Mouse (Mus musculus) kidney, postnatal 14 days (tissue): ENCODE data around the gene Cmtm6.

ENCODE experiments used
- DNase-seq: peaks from one replicate; pipeline ENCODE4 v3.0.0; 2022; ENCODE audit warnings: mixed read lengths

The Cmtm6 gene

DNA sequence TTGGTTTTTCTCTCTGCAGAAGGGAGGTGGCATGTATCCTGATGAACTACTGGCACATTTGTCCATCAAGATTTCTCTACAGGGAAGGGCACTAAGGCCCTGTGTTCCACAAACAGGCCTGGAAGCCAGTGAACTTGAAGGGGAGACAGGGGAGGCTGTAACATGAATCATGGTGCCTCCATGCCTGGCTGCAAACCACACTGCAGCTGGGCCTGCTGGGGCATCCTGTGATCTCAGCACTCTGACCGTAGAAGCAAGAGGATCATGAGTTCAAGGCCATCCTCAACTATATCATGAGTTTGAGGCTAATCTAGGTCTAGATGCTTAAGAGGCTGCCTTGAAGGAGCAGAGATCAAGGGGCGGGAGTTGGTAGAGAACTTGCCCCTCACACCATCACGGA lies 45.4 kb downstream of the Cmtm6 start:
- DNase-seq, result no peak

- no peak for DNase-seq
Measured at GRCm38 (mm10) chr9:114777178-114778046, 46.5 kb downstream of the Cmtm6 start.

- no peak for DNase-seq
Measured at GRCm38 (mm10) chr9:114778047-114778390, 47.1 kb downstream of the Cmtm6 start.

DNA sequence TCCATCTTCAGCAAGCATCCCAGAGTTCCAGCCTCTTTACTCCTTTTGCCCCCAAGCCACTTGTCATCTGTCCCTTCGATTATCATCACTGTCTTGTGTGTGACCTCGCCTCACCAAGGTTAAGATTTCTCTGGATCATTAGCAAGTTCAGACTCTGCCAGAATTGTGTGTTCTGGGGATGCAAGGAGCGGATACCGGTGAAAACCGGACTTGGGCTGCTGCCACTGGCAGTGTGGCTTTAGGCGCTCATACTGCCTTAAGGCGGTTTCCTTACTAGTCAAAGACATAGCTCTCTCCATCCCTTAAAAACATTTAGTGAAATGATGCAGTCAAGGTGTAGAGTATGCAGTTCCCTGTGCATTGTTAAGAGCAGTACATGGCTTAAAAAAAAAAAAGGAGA lies 48.0 kb downstream of the Cmtm6 start:
- DNase-seq, result no peak

- no peak for DNase-seq
Measured at GRCm38 (mm10) chr9:114779984-114780745, 49.2 kb downstream of the Cmtm6 start.

DNA sequence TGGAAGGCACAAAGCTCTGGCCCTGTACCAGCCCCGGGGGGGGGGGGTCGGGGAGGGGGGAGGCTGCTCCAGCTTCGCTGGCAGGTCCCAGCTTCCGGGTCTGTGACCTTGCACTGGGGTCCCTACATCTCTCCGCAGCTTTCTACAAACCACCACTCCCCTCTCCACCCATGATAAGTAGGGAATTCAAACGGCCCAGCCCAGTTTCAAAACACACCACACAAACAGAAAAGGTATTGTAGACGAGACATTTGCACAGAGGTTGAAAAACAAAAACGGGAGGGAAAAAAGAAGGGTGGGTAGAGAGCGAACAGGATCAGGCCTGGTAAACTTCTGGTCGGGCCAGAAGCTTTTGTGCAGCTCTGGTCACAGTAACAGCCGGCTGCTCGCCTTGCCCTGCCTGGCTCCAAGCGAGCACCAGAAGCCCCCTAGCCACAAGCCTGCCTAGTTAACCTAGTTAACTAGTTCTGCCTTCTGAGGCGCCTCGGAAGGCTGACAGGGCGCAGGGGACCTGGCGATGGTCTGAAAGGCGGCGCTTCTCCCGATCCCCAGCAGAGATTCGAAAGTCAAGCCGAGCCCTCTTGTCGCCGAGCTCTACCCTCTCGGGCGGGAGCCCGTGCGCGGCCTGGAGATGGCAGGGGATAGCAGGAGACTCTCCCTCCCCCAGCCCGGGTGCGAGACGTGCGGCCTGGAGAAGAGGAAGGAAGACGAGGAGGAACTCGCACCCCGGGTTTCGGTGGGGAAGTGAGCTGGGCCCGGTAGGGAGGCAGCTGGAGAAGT lies 50.0 kb downstream of the Cmtm6 start:
- peak; percentile 50 for DNase-seq

GRCm38 (mm10) chr9:114781526-114782212 lies 50.8 kb downstream of the Cmtm6 start, which contains the start of gene Cmtm7:
Cmtm7 (minus strand) TSS chr9:114781856.
- peak; percentile 91 for DNase-seq

GRCm38 (mm10) chr9:114785432-114786125 lies 54.7 kb downstream of the Cmtm6 start:
- no peak for DNase-seq

GRCm38 (mm10) chr9:114787134-114787533 lies 56.2 kb downstream of the Cmtm6 start:
- DNase-seq, result no peak

DNA sequence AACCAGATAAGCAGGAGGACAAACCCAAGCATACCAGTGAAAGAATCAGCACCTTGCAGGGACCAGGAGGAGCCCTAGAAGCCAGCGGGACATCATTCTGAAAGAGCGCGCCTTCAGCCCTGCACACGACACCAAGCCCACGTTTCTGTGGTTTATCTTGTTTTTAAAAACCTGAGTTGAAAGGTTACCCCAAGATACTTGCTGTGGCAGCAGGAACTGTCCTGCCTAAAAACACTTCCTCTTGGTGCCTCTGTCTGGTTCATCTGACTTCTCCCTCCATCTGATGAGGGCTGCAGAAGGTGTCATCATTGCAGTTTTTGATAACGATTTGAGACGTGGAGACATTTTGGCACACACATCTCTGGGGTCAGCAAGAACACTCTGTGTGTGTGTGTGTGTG lies 56.8 kb downstream of the Cmtm6 start:
- no peak for DNase-seq

DNA sequence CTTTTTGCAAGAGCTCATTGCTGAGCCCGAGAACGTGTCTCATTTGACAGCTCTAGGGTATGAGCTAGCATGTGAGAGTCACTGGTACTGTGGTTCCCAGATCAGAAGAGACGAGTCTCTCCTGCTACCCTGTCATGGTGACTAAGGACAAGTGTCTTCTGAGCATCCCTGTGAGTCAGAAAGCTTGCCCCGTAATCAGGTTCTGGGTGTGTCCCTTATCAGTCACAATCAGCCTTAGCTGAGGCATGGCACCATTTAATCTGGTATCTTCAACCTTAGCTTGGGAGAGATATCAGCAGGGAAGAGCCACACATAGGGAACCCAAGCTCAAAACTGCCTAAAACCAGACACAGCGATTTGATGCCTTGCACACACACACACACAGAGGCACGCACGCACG lies 57.8 kb downstream of the Cmtm6 start:
- DNase-seq, result no peak

DNA sequence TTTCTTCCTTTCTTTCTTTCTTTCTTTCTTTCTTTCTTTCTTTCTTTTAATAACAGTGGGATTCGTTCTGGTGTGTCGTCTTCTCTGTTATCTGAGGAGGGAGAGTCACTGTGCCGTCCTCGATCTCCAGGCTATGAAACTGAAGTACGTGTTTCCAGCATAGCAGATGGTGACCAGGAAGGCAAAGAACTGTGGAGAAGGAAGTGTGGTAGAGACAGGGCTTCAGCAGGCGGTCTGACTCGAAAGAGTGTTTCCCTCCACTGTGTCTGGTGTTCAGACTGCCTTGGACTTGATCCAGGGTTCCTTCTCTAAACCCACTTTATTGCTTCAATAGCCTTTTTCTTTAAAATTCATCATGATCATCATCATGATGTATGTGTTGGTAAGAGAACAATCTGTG lies 58.6 kb downstream of the Cmtm6 start:
- DNase-seq, result no peak

DNA sequence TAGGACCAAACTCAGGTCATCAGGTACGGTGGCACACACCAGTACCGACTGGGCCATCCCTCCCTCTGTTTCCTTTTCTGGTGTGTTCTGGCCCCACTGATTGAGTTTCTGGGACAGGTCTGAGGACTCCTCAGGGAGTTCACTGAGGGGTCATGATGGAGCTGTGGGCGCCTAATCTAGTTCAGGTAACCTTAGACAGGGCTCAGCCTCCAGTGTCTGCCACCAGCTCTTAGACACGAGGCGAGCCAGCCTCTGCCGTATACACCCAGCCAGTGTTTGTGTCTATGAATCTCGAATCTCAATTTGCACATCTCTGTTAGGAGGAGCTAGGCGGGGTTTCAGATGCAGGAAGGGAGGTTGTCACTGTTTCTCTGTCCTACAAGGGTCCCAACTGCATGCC lies 59.1 kb downstream of the Cmtm6 start:
- no peak for DNase-seq

DNA sequence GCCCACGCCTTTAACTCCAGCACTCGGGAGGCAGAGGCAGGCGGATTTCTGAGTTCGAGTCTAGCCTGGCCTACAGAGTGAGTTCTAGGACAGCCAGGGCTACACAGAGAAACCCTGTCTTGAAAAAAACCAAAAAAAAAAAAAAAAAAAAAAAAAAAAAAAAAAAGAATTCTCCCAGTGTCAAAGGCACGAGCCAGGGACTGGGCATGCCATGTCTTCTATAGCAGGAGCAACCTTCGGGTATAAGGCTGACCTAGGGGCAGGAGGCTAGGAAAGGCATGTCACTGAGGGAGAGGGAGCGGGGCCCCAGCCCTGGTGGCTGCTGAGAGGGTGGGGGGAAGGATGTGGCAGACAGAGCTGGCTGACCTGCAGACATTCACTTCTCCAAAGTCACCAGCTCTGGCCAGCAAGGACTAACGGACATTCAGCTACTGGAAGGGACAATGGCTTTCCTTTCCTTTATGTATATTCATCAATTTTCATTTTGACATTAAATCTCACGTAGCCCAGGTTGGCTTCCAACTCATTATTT lies 62.9 kb downstream of the Cmtm6 start:
- no peak for DNase-seq

DNA sequence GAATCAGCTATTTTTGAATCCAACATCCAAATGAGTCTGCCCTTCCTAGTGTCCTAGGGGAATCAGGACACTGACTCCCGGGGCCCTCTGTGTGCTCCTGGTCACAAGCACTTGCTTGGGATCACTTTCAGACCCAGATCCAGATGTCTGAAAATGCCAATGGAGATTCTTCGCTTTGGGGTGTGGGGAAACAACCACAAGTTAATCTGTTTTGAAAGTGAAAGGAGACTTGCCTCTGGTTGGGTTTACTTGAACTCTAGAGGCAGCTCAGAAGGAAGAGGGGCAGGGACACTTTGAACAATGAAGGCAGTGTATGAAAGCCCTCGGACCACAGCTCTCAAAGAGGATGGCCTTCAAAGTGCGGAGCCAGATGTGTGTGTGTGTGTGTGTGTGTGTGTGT lies 63.6 kb downstream of the Cmtm6 start:
- DNase-seq, result no peak

GRCm38 (mm10) chr9:114796473-114797050 lies 65.6 kb downstream of the Cmtm6 start:
- DNase-seq, result no peak

GRCm38 (mm10) chr9:114797329-114798004 lies 66.6 kb downstream of the Cmtm6 start:
- DNase-seq, result peak; percentile 88

DNA sequence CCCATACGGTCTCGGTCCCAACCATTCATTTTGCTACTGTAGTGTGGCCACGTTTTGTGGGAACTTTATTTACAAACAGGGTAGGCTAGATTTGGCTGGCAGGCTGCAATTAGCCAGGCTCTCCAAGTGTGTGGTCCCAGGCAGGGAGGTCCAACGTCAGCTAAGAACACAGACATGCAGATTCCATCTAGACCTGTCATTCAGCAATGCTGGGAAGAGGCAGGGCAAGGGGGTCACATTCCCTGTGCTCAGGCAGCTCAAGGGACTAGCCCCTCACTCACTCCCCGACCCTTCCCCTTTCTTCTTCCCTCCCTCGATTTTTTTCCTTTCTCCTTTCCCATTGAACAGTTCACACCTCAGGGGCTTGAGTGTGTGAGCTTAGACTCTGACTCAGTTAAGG lies 67.9 kb downstream of the Cmtm6 start:
- no peak for DNase-seq
